Mouse (Mus musculus) embryonic fibroblast, embryonic 13.5 days (primary cell): ENCODE measurements around the gene Pygm. TPM values are rescaled to one million over a fixed set of nuclear protein-coding genes. Genes with fewer than 3 reads are reported as not detected.

Experiments used
- H3K27ac ChIP-seq: 2 replicates; pipeline ENCODE4 v1.5.1; 2012; ENCODE audit warnings: low read length, control low read depth, inconsistent platforms; ENCODE audit not compliant: insufficient read depth
- H3K4me1 ChIP-seq: 2 replicates; pipeline ENCODE4 v1.6.1; 2011; ENCODE audit warnings: low read length; ENCODE audit not compliant: control insufficient read depth, insufficient read depth
- H3K4me3 ChIP-seq: 2 replicates; pipeline ENCODE4 v1.5.1; 2011; ENCODE audit warnings: mild to moderate bottlenecking, control low read depth, low read length; ENCODE audit not compliant: insufficient read depth
- CTCF ChIP-seq: IDR thresholded peaks from 2 replicates; pipeline ENCODE4 v1.5.1; 2011; ENCODE audit warnings: mild to moderate bottlenecking, control low read depth, low read length, moderate library complexity, borderline replicate concordance; ENCODE audit not compliant: insufficient read depth
- POLR2A ChIP-seq: IDR thresholded peaks from 2 replicates; pipeline ENCODE4 v1.6.1; 2011; ENCODE audit warnings: low read depth, mild to moderate bottlenecking, control low read depth, low read length, moderate library complexity
- polyA plus RNA-seq: library from polyadenylated mRNA; stranded (reverse); fragments of >200 nt; gene quantifications from 2 replicates; pipeline ENCODE4 v1.2.4, GENCODE M21; 2011; ENCODE audit warnings: low read depth; ENCODE audit not compliant: missing spikeins, insufficient read length

The Pygm gene
- polyA plus RNA-seq, 1 experiment = 0.91 TPM

DNA sequence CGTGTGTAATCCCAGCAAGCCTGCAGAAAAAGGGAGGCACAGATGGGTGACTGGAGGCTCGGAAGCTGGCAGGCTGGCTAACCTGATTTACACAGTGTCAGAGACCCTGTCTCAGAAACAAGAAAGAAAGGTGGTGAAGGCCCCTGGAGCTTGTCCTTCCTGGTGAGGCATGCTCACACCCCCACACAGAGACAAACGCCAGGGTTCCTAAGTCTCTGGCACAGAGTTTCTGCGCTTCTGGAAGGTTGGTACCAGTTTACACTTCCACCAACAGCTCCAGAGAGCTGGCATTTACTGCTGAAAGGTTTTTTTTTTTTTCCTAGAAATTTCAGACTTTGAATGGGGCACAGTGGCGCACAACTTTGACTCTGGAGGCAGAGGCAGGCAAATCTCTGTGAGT, 12.0 kb downstream of the Pygm start:
- no peaks in the 10 kb centered on the region for H3K4me1 ChIP-seq
- TF ChIP-seq POLR2A (no peak), CTCF (no peak)
- no peak overlapping the region for H3K4me3 ChIP-seq
- no peak overlapping the region for H3K27ac ChIP-seq

- no peak overlapping the region for H3K27ac ChIP-seq
- no peaks in the 10 kb centered on the region for H3K4me1 ChIP-seq
- no peak for TF ChIP-seq CTCF
- no peak for TF ChIP-seq POLR2A
- no peak overlapping the region for H3K4me3 ChIP-seq
These were observed 13.5 kb downstream of the Pygm start for GRCm38 (mm10) chr19:6397582-6398249.

DNA sequence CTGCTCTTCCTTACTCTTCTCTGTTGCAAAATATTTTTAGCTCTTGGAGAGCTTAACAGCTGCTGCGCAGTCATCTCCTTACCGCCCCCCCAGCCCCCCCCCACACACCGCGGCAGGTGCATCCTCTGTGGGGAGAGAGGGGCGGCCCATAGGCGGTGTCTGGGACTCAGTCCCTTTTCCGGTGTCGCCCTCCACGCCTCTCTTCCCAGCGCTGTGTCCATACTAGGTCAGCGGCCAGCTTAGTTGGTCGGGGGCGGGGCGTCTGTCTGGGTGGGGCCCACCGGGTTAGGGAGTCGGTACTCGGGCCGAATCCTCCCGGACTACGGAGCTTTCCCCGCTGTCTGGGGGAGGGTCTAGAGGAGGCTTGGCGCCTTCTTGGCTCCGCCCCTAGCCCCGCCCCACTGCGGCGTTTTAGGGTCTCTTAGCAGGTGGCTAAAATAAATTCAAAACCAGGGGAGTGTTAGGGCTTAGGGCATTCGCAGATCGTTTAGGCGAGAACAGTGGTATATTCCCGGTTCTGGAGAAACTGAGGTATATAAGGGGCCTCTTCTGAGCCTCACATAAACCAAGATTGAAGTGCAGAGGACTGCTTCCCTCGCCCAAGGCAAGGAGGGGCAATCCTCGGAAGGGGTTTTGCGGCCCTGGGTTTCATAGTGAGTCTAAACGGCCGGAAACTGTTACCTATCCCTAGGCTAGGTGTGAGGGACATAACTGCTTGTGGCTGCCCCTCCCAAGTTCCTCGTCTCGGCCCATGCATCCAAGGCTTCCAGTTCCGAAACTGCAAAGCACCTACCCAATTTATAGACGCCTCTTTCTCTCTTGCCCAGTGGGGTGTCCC, 14.5 kb downstream of the Pygm start:
- no peak for TF ChIP-seq POLR2A
- no peak for TF ChIP-seq CTCF
- no peaks in the 10 kb centered on the region for H3K4me1 ChIP-seq

DNA sequence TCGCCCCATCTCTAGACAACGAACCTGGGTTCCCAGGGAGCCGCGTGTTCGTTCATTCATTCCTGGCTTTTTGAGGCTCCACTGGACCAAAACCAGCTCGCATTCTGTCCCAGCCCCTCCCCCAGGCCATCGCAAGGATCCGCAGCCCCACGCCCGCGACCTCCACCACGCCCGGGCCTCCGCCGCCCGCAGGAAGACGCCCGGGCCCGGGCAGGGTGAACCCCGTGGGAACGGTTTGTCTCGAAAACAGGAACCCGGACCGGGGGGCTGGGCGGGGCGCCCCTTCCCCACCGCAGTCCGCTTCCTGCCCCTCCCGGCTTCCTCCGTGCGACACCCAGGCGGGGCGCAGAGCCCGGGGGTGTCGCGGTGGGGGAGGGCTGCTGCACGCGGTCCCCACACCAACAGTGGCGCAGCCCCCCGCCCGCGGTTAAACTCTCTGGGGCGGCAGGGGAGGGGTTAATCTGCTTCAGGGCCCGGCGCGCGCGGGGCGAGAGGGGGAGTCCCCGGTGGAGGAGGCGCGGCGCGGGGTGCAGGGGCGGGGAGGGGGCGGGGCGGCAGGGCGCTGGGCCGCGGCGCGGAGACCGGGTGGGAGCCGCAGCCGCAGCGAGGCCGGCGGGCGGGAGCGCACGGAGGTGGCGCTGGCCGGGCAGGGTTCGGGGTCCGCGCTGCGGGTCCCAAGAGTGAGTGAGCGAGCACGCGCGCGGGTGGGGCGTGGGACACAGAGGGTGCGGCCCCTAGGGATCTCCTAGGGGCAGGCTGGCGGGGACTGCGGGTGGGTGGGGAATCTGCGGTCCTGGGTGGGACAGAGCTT, 15.3 kb downstream of the Pygm start, which contains the start of gene Rasgrp2:
TSS of gene Rasgrp2 (plus strand) at position 56 of the 811 bp plus-strand sequence.
- TF ChIP-seq POLR2A = no peak
- no peak for TF ChIP-seq CTCF
- Histone ChIP-seq H3K4me3 (peak within 1 kb of the TSS; percentile 33), H3K4me1 (no peaks in the 10 kb centered on the region), H3K27ac (no peak within 1 kb of the TSS)

More for the DNA sequence above, 14.5 kb downstream of the Pygm start:
- Histone ChIP-seq H3K4me3 (peak overlapping the region; percentile 33), H3K27ac (no peak overlapping the region)

DNA sequence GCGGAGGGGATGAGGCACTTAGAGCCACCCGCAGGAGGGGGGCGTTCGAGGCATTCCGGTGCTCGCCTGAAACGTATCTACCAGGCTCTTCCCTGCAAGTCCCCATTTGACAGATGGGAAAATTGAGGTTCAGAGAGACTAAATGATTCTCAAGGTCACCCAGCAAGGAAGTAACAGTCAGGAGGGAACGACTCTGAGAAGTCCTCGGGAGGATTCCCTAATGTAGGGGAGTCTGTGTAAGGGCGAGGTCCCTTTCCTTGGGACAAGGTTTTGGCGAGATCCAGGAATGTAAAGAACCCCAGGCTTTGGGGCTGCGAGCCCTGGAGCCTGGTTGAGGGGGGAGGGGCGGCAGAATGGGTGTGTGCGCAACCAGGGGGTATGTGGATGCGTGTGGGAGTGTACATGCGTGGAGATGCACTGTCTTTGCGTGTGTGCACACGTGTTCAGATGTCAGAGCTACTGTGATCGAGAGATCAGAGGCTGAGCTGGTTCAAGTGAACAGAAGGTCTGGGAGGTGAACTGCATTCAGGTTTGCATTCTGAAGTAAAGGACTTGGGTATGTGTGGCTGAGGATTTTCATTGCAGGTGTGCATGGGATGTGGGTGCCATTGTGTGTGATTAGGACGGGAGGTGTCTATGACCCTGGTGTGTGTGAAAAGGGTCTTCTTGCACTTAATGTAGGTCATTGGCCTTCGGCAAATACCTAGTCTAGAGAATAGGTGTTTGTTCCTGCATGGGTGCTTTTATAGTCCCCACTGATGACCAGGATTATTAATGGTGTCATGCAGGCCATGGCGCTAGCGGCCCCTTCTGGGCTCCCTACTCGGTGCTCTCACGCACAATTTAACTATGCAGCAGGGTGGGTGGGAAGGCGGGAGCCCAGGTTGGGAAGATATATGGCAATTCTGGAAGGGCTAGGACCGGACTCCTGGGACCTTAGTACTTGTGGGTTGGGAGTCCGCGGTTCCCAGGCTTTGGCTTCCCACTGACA, 16.2 kb downstream of the Pygm start:
- Histone ChIP-seq H3K4me1 (no peaks in the 10 kb centered on the region), H3K4me3 (no peak overlapping the region; the same call in 1 of the 2 replicates), H3K27ac (no peak overlapping the region)
- TF ChIP-seq CTCF (no peak), POLR2A (no peak)

GRCm38 (mm10) chr19:6401131-6401815, 17.1 kb downstream of the Pygm start:
- no peak overlapping the region for H3K27ac ChIP-seq
- H3K4me1 ChIP-seq = no peaks in the 10 kb centered on the region
- TF ChIP-seq POLR2A (no peak), CTCF (peak; percentile 71)
- no peak overlapping the region for H3K4me3 ChIP-seq

DNA sequence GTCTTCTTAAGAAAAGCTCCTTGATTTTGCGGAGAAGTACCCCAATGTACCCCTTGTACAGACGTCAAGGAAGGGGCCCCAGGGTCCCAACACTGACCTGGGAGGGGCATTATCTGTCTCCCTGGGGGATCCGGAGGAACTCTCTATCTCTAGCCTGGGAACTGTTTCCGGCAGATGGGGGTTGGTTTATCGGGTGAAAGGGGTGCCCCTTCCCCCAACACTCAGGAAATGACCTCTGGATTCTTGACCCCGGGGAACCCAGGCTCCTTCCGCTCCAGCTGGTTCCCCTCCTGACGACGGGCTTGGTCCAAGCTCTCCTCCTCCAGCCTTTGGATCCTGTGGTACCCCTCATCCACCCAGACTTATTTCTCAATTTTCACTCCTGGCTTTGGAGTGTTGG, 17.8 kb downstream of the Pygm start:
- H3K4me3 ChIP-seq = no peak overlapping the region
- H3K27ac ChIP-seq = no peak overlapping the region
- no peaks in the 10 kb centered on the region for H3K4me1 ChIP-seq
- TF ChIP-seq POLR2A (no peak), CTCF (no peak)

GRCm38 (mm10) chr19:6403869-6404268, 19.7 kb downstream of the Pygm start:
- H3K4me1 ChIP-seq = no peaks in the 10 kb centered on the region
- no peak for TF ChIP-seq POLR2A
- no peak for TF ChIP-seq CTCF
- no peak overlapping the region for H3K4me3 ChIP-seq
- no peak overlapping the region for H3K27ac ChIP-seq
